Mouse (Mus musculus) sigmoid colon, adult 10 weeks (tissue): Measurements from ENCODE around the gene Adamts2. TPM values are rescaled to one million over a fixed set of nuclear protein-coding genes. Genes with fewer than 3 reads are reported as not detected.

Experiments
- polyA plus RNA-seq: library from polyadenylated mRNA; stranded (reverse); fragments of 350-450 nt; fragmentation: Illumina TruSeq; extraction: RNeasy Lipid Tissue Mini Kit (QIAGEN cat#74804); gene quantifications from one replicate; pipeline ENCODE4 v1.2.3, GENCODE M21; 2014; ENCODE audit warnings: low read depth, low replicate concordance

Gene Adamts2
- polyA plus RNA-seq: 4.1 TPM

GRCm38 (mm10) chr11:50601641-50602355, at the start of gene Adamts2:
Adamts2 (plus strand) TSS chr11:50602084.

GRCm38 (mm10) chr11:50827010-50827953, 225.4 kb downstream of the Adamts2 start, which contains the start of gene Zfp354c:
Zfp354c (minus strand) TSS chr11:50827724.

GRCm38 (mm10) chr11:50841023-50841735, 239.3 kb downstream of the Adamts2 start, which contains the start of gene Zfp879:
Zfp879 (minus strand) TSS chr11:50841552.

GRCm38 (mm10) chr11:50850177-50850735, 248.4 kb downstream of the Adamts2 start, which contains the start of gene Grm6:
Grm6 (plus strand) TSS chr11:50850685.

Other genes starting within 250 kb of the Adamts2 start
- not detected for gene Cby3, start 247.6 kb upstream of the Adamts2 start, polyA plus RNA-seq
- 1,214 TPM for gene Hnrnph1, start 225.1 kb upstream of the Adamts2 start, polyA plus RNA-seq
- gene Rufy1, start 171.0 kb upstream of the Adamts2 start, polyA plus RNA-seq: 34.1 TPM
- 6.9 TPM for gene Zfp354c, start 225.6 kb downstream of the Adamts2 start, polyA plus RNA-seq
- gene Zfp879, start 239.5 kb downstream of the Adamts2 start, polyA plus RNA-seq: 1.5 TPM
- gene Grm6, start 248.6 kb downstream of the Adamts2 start, polyA plus RNA-seq: not detected